Mouse (Mus musculus): ENCODE results near the gene Olfr307.

The Olfr307 gene

DNA sequence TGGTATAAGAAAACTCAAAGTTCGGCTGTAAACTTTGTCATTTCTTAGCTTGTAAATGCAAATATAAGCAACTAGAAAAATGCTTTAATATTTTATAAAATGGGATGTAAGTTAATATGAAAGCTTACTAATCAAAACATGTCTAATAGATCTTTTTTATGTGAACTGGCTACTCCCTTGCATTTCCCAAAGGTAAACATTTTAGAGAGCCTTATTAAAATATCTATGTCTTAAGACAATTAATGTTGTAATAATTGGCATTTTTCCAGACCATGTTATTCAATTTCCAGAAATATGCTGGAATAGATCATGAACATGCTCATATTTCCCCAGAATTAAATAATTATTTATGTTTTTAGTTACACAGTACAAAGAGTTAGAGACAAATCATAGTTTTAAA lies at the start of gene Olfr307:
Olfr307 (minus strand) TSS at position 101 of the 400 bp plus-strand sequence.
- no peak for DNase-seq (ENCODE audit: low read depth, low spot score)

DNA sequence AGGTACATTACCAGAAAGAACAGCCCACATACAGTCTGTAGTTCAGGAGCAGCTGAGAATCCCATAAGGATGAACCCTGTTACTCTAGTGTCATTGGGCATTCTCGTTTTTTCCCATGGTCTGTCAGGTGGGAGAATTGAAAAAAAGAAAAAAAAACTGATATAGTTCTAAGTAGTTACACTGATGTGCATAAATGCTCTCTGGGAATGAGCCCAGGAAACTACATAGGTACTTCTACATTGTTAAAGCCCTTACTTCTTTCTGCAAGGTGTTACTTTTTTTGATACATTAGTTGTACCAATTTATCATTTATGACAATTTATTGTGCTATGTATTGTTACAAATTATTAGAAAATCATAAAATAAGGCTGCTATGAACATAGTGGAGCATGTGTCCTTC lies 49.2 kb upstream of the Olfr307 start, which contains the start of gene Olfr304:
Olfr304 (minus strand) TSS at position 101 of the 400 bp plus-strand sequence.
- no peak for DNase-seq (ENCODE audit: low read depth, low spot score)

DNA sequence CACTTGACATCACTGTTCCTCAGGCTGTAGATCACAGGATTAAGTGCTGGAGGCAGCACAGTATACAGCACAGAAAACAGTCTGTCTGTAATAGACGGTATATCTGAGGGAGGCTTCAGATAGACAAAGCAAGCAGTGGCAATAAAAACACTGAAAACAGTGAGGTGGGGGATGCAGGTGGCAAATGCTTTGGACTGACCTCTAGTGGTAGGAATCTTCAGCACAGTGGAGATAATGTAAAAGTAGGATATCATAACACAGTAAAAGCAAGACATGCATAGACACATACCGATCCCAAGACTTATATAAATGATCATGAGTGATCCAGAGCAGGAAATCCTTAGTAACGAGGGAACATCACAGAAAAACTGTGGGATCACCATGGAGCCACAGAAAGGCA lies 48.4 kb upstream of the Olfr307 start:
- peak; percentile 51 for DNase-seq (ENCODE audit: low read depth, low spot score)

DNA sequence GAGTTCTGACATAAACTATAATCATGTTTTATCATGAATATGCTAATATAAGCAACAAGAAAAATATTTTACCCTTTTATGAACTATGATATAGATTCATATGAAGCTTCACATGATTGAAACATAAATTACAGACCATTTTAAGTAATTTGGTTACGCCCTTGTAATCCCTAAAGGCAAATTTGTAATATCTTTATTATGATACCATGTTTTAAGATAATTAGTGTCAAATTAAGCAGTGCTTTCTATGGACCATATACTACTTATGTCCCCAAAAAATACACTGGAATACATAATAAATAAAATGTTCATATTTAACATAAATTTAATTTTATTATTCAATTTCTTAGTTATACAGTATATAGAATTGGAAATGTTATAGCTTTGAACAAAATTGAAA lies 29.4 kb upstream of the Olfr307 start, which contains the start of gene Olfr305:
Olfr305 (minus strand) TSS at position 101 of the 400 bp plus-strand sequence.
- DNase-seq (ENCODE audit: low read depth, low spot score), result no peak

DNA sequence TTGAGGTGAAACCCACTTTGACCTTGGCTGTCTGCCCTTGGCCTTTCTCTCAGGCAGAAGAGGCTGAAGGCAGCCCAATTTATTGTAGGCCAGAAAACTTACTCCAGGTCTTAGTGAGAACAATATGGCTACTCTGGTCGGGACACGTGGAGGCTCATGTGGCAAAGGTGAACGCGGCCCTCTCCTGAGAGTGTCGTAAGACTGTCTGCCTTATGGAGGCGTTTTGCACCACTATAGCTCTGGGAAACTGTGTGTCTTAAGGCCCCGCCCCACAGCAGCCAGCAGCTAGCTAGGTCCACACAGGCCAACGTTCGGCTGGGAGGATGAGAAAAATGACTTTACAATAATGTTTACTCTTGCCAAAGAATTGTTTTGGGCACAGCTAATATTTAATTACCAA lies 8.9 kb upstream of the Olfr307 start:
- peak; percentile 87 for DNase-seq (ENCODE audit: low read depth, low spot score)

DNA sequence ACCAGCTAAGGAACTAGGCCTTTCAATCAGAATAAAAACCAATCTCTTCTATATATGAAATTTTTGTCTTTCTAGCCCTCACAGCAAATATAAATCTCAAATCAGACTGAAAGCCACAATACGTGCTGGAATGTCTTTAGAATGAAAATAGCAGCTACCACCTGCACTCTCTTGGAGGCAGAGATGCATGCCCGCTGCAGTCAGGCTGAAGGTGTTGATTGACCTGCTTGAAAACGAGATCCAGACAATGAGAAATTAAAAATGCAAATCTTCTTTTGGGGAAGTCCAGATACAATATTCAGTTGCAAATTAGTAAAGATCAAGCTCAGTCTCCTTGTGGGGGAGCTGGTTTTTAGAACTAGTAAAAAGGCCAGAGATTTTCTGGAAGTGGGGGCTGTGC lies 6.9 kb upstream of the Olfr307 start:
- DNase-seq (ENCODE audit: low read depth, low spot score), result peak; percentile 13

DNA sequence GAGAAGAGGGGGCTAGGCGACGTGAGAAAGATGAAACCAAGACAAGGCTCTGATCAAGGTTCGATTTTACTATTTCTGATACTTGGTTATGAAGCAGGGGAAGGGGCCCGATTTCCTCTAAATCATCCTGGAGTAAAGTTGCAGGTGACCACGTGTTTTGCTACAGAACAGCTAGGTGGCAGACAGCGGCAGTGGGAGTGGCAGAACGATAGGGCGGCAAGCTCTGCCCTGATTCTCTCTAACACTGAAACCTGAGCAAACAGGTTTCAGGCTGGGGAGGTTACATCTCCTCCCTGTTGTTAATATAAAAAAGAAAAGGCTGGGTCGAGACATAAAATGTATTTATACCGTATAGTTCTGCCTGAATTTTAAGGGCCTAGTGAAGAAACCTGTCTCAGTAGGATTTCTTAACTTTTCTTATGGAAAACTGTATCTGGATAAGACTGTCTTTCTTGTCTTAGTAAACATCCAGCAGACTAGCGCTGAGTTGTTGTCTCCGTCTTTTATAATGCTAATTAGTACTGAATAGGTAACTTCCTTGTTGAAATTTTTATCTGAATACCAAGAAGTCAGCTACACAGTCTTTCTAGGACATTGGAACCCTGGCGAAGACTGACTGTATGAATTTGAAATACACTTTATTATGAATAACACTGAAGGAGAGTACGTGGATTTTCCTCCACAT lies 5.6 kb upstream of the Olfr307 start:
- DNase-seq (ENCODE audit: low read depth, low spot score), result peak; percentile 87

DNA sequence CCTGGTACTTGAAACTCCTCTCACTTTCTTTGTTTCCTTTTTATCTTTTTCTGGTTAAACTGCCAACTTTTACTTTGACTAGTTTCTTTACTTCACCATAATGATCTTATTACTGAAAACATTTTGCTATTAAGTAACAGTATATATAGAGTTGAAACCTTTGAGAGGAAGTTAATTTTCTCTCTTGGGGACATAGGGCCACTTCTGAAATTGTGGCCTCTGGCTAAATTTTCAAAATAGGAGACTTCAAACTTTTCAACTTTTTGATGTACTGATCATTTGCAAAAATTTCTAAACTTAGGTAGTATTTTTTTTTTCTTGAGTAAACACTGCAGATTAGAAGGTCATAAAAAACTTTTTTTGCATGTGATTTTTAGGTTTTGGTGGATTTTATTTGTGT lies 11.9 kb downstream of the Olfr307 start, which contains the start of gene Olfr308:
Olfr308 (minus strand) TSS at position 101 of the 400 bp plus-strand sequence.
- no peak for DNase-seq (ENCODE audit: low read depth, low spot score)

DNA sequence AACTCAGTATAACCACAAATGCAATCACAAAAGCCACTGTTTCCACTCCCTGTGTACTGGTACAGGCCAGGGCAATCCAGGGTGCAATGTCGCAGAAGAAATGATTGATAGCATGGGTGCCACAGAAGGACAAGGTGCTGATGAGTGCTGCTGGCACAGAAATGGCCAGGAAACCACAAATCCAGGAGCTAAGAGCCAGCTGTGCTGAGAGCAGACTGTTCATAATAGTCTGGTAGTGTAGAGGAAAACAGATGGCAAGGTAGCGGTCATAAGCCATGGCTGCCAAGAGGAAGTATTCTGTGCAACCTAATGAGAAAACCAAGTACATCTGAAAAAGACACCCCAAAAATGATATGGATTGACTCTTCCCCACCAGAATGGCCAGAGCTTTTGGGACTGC lies 16.1 kb downstream of the Olfr307 start:
- no peak for DNase-seq (ENCODE audit: low read depth, low spot score)

DNA sequence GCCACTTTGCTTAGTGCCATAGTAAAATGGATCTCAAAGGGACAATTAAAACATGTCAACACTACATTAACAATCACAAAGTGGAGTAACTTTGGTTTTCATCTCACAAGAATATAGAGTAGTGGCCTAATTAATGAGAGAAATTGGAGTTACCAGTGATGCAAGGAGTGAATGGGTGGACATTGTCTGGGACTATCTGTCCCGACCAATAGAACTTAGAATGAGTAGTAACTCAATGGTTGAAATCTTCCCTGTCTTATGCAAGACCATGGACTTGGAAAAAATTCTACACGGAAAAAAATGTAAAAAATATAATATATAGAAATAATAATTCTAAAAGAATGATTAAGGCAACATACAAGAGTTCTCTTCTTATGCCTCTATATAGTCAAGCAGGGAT lies 23.8 kb downstream of the Olfr307 start, which contains the start of gene Olfr309:
Olfr309 (minus strand) TSS at position 101 of the 400 bp plus-strand sequence.
- DNase-seq (ENCODE audit: low read depth, low spot score), result no peak
